In genomic region chr8:66450691-66451090, GRCm38 (mm10) we compare ENCODE assay signal across 9 mouse cellular contexts. TPM values are rescaled to one million over a fixed set of nuclear protein-coding genes. Genes with fewer than 3 reads are reported as not detected.
A peak's percentile ranks its signal among the peaks of the same experiment; 100 is the strongest.
DNase-seq lines count a peak whose midpoint lies in the region; ATAC-seq lines count a peak whose summit lies in the region.
"Had no signal": no experiment of that assay in that cellular context is flagged by ENCODE, and none has a peak within 500 bp of the region (broad histone marks: within the 10 kb centered on the region; RNA-seq: fewer than 3 reads in every experiment).

No protein-coding gene starts in this region.

- WGBS in heart, embryonic 11.5 days (ENCODE audit: insufficient replicate concordance): 26% methylated on average over 5 of the region's 5 CpGs

- no peak overlapping the region for H3K4me3 ChIP-seq in heart, embryonic 11.5 days (ENCODE audit: low read depth, low read length)
- H3K4me3 ChIP-seq: heart, embryonic 15.5 days had no signal

- peak; percentile 5 to 63 for DNase-seq in heart, adult 18-20 months
- peak; percentile 37 for DNase-seq in right cerebral cortex, adult 18-20 months
- DNase-seq in right cerebral cortex, postnatal 25 days: no peak
- peak; percentile 22 for DNase-seq in c-Kit-positive CD71-positive TER-119-positive erythroid progenitor cells, embryonic 14.5 days (ENCODE audit: low spot score)
- DNase-seq in gastrocnemius, postnatal 4 days (ENCODE audit: low spot score in 2 of 2): peak; percentile 13 to 22
- peak; percentile 23 for DNase-seq in lung, postnatal 10 days

- H3K27ac ChIP-seq in heart, embryonic 11.5 days (ENCODE audit: low read depth, low read length): no peak overlapping the region
- H3K27ac ChIP-seq: heart, embryonic 15.5 days had no signal

- ATAC-seq in heart, embryonic 11.5 days (replicated peaks; ENCODE audit: insufficient number of reproducible peaks, low FRiP score, low TSS enrichment): no peak
- no peak for ATAC-seq in erythroid progenitor cell, adult 5-6 weeks (replicated peaks; ENCODE audit: low FRiP score, poor library complexity, severe bottlenecking)

- H3K9me3 ChIP-seq in heart, embryonic 11.5 days (replicated peaks; ENCODE audit: control insufficient read depth, low read length): no peaks in the 10 kb centered on the region
- H3K9me3 ChIP-seq: heart, embryonic 15.5 days had no signal

- no peak overlapping the region for H3K9ac ChIP-seq in heart, embryonic 11.5 days (ENCODE audit: low read depth, low read length)
- H3K9ac ChIP-seq: heart, embryonic 15.5 days had no signal

- H3K4me1 ChIP-seq in heart, embryonic 11.5 days (ENCODE audit: control insufficient read depth, insufficient read depth, low read length): no peaks in the 10 kb centered on the region
- H3K4me1 ChIP-seq: heart, embryonic 15.5 days had no signal

- H3K4me2 ChIP-seq in heart, embryonic 11.5 days: no peak overlapping the region
- H3K4me2 ChIP-seq: heart, embryonic 15.5 days had no signal

- no peaks in the 10 kb centered on the region for H3K27me3 ChIP-seq in heart, embryonic 11.5 days (ENCODE audit: control insufficient read depth, insufficient read depth, low read length)
- H3K27me3 ChIP-seq: heart, embryonic 15.5 days had no signal

- H3K36me3 ChIP-seq in heart, embryonic 11.5 days (ENCODE audit: control insufficient read depth, insufficient read depth, low read length): no peaks in the 10 kb centered on the region
- H3K36me3 ChIP-seq: heart, embryonic 15.5 days had no signal

RNA-seq across cellular contexts. Expression of gene Tma16, which starts 35.6 kb away (rescaled TPM):
- total RNA-seq in heart, adult 18-20 months (2021): 1 to 10 TPM; 3.8 to 4.0 TPM
- 8.9 and 10.2 TPM in 2 replicates for polyA plus RNA-seq in heart, embryonic 11.5 days (2014; fragmentation: Nextera tagmentation; extraction: Ambion mirVana)
- total RNA-seq in gastrocnemius, postnatal 4 days (2021): 1 to 10 TPM; 6.5 to 9.1 TPM
- total RNA-seq in erythroid progenitor cell, adult 5-6 weeks (2015; ENCODE audit: low replicate concordance): 5.4 and 5.8 TPM in 2 replicates
- total RNA-seq in erythroid progenitor cell, adult 5-6 weeks (2017; ENCODE audit: low replicate concordance): 4.1 and 9.3 TPM in 2 replicates
